Mouse (Mus musculus) leukemia stem cell, adult 10-12 weeks (primary cell): ENCODE measurements around the gene Perp. TPM values are rescaled to one million over a fixed set of nuclear protein-coding genes. Genes with fewer than 3 reads are reported as not detected.

ENCODE experiments used
- polyA plus RNA-seq: library from polyadenylated mRNA; stranded (reverse); fragments of >175 nt; gene quantifications from 2 replicates; pipeline ENCODE4 v1.2.3, GENCODE M21; 2012; ENCODE audit warnings: low replicate concordance

Gene Perp
- polyA plus RNA-seq = 0.20 and 0.23 TPM in 2 replicates

GRCm38 (mm10) chr10:18844441-18845286 lies at the start of gene Perp:
Perp (plus strand) TSS chr10:18845020.

Other genes starting within 250 kb of the Perp start
- 0.01 and 0.09 TPM in 2 replicates for gene Arfgef3, start 101.1 kb upstream of the Perp start, polyA plus RNA-seq
- not detected in 2 replicates for gene Gm4922, start 58.2 kb upstream of the Perp start, polyA plus RNA-seq
- gene Tnfaip3, start 170.6 kb downstream of the Perp start, polyA plus RNA-seq = 3.2 and 3.6 TPM in 2 replicates